Mouse (Mus musculus) G1E (cell line): ENCODE data around the gene Klf17.

Experiments
- CTCF ChIP-seq: IDR thresholded peaks from 2 replicates; pipeline ENCODE4 v1.5.1; 2012; ENCODE audit warnings: low read depth, low read length, inconsistent platforms, mixed read lengths
- POLR2AphosphoS5 ChIP-seq: IDR thresholded peaks from 2 replicates; pipeline ENCODE4 v1.6.1; 2012; ENCODE audit warnings: low read depth, low read length, inconsistent platforms; ENCODE audit not compliant: insufficient replicate concordance
- TAL1 ChIP-seq: conservative IDR thresholded peaks from 2 replicates; pipeline ENCODE4 v1.6.1; 2012; ENCODE audit warnings: low read depth, low read length, inconsistent platforms, mixed read lengths

- TF ChIP-seq TAL1 (no peak), CTCF (no peak), POLR2AphosphoS5 (no peak)
Measured at GRCm38 (mm10) chr4:117731926-117732325, 33.5 kb downstream of the Klf17 start.
